Mouse (Mus musculus) kidney, postnatal 36 days (tissue): ENCODE data around the gene Csdc2.
"Not testable (repeated sequence)": the region's sequence is repeated elsewhere in the genome, so short reads cannot be mapped to it uniquely, and the experiment has no call there.

Experiments
- DNase-seq, 2 experiments: peaks; one replicate each; pipeline ENCODE4 v3.0.0; 2021 to 2022; ENCODE audit warnings: mixed read lengths in 2 of 2

Csdc2 gene

DNA sequence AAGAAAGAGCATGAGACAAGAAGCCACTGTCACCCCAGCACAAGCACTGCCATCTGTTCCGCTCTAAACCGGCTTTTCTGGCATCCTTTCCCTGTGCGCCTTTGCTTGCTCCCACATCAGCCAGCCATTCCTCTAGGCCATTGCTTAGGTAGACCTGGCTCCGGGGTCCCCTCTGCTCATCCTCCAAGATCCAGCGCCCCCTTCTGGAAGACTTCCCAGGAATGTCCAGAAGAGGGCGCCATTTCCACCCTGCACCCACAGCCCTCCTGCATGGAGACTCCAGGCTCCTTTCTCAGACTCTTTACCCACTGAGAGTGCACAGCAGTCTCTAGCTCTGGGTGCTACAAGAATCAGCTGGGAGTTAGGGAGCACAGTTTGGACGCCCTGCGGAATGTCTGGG is 19.9 kb downstream of the Csdc2 start:
- DNase-seq: peak; percentile 24 to 67

- DNase-seq: no peak
Measured at GRCm38 (mm10) chr15:81957598-81957997, 21.0 kb downstream of the Csdc2 start.

- DNase-seq: no peak
Measured at GRCm38 (mm10) chr15:81958906-81959305, 22.3 kb downstream of the Csdc2 start.

GRCm38 (mm10) chr15:81960171-81961077 is 23.9 kb downstream of the Csdc2 start, which contains the start of gene Pmm1:
TSS of gene Pmm1 (minus strand) at chr15:81960930.
- DNase-seq: peak; percentile 100

GRCm38 (mm10) chr15:81961078-81961451 is 24.5 kb downstream of the Csdc2 start:
- no peak for DNase-seq

- DNase-seq: no peak
Measured at GRCm38 (mm10) chr15:81964262-81964661, 27.7 kb downstream of the Csdc2 start.

DNA sequence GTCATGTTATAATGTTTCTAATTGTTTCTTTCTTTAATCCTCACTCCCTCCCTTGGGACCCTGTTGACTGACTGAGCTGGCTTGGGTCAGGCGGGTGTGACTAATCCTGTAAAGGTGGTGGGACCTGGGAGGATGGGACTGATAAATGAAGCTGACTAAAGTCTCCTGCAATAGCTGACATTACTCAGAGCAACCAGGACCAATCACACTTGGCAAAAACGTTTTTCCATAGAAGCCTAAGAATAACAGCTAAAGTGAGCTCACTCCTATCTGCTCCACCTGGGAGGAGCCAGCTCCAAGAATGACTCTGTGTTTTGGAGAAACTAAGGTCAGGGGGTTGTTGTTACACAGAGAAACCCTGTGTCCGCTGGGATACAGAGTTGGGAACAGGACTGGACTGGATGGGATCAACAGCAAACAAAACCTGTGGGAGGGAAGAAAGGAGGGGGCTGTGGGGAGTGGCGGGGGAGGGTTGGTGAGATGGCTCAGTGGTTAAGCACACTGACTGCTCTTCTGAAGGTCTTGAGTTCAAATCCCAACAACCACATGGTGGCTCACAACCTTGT is 28.5 kb downstream of the Csdc2 start:
- no peak for DNase-seq

DNA sequence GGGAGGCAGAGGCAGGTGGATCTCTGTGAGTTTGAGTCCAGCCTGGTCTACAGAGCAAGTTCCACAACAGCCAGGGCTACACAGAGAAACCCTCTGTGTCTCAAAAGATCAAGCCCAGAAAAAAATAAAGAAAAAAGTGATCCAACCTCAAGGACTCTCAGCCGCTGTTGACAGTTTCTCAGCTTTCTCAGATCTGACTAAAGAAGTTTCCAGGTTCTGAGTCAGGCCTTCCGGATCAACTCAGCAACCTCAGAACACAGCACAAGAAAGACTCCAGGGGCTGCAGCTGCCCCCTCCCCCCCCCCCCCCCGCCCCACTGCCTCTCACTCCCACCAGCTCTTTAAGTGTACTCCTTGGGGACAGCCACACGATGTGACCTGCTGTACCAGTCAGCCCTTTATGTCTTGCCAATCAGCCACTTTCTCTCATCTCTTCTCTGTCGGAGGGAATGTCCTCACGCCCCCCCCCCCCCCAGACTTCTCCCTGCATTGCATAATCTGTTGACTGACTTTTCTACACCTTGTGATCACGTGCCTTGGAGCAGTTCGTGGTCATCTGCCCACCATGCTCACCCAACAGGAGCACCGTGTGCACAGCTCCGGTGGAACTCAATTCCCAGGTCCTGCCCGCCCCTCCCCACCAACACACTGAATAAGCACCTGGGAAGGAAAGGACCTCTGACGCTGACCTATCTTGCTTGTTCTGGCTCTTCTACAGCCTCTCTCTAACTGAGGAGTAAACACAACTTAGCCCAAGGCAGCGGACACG is 29.7 kb downstream of the Csdc2 start:
- no peak for DNase-seq

- DNase-seq: no peak
Measured at GRCm38 (mm10) chr15:81967821-81968220, 31.3 kb downstream of the Csdc2 start.

GRCm38 (mm10) chr15:81968447-81968846 is 31.9 kb downstream of the Csdc2 start:
- no peak for DNase-seq

- DNase-seq: peak; percentile 34 to 53
Measured at GRCm38 (mm10) chr15:81969173-81969572, 32.6 kb downstream of the Csdc2 start.

- DNase-seq: not testable (repeated sequence)
Measured at GRCm38 (mm10) chr15:81969635-81970034, 33.1 kb downstream of the Csdc2 start.

DNA sequence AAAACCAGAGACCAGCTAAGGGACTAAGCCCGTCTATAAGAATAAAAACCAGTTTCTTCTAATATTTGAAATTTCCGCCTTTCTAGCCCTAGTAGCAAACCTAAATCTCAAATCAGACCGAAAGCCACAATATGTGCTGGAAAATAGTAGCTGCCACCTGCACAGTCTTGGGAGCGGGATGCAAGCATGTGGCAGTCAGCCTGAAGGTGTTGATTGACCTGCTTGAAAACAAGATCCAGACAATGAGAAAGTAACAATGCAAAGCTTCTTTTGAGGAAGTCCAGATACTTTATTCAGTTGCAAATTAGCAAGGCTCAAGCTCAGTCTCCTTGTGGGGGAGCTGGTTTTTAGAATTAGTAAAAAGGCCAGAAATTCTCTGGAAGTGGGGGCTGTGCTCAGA is 33.9 kb downstream of the Csdc2 start:
- not testable (repeated sequence) for DNase-seq

GRCm38 (mm10) chr15:81975156-81975555 is 38.6 kb downstream of the Csdc2 start:
- not testable (repeated sequence) for DNase-seq

DNA sequence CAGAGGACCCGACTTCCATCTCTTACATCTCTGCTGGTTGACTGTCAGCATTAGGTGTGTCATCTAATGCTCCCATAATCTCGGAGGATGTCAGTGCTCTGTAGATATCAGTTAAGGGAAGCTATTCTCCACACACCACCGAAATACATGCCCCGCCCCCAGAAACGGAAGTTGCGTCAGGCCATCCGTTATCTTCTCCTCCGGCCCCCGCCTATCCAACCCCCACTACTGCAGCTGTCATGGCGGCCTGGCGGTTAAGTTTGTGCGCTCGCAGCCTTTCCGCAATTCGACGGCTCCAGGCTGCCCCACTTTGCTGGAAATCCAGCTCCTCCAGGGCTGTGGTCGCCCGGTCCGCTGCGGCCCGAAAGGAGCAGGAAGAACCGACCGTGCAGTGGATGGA is 43.8 kb downstream of the Csdc2 start, which contains the start of gene 1700029P11Rik:
1700029P11Rik (plus strand) TSS at position 220 of the 400 bp plus-strand sequence.
- DNase-seq: no peak

GRCm38 (mm10) chr15:81982173-81982572 is 45.6 kb downstream of the Csdc2 start:
- DNase-seq: no peak

DNA sequence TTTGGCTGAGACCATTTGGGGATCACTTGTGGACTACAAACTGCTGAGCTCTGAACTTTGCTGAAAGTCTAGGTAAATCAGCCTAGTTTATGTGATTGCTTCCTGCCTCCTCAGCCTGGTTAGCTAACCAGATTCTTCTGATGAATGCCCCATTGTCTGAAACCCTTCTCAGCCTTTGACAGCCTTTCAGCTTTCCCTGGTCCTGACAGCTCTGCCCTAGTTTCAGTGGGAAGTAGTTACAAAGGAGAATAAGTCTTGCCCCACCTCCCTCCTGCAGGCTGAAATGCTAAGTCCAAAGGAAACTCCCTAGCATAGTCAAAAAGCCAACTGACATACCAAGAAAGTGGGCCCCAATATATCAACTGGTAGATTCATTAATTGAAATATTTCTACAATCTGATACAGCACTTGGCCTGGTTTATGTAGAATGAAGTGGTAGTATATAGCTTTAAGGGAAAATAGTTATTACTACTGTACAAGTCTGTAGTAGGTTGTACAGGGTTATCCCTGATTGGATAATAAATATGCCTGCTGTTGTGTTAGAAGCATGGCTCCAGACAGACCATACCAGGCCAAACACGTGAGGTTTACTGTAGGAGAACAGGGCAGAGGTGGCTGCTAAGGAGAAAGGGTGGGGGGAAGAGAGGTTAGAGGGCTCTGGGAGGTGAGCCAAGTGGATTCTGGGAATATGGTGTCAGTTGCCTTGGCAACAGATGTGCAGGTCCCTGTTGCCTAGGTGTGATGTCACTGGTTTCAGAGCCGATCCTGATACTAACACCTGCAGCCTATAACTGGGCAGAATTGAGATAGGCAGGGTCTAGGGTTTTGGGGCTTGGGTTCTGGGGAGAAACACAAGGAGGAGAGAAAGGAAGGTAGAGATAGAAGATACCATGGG is 49.0 kb downstream of the Csdc2 start:
- no peak for DNase-seq

- DNase-seq: no peak
Measured at GRCm38 (mm10) chr15:81987646-81988045, 51.1 kb downstream of the Csdc2 start, which contains the start of gene Xrcc6. TSS of gene Xrcc6 (plus strand) at chr15:81987835.

DNA sequence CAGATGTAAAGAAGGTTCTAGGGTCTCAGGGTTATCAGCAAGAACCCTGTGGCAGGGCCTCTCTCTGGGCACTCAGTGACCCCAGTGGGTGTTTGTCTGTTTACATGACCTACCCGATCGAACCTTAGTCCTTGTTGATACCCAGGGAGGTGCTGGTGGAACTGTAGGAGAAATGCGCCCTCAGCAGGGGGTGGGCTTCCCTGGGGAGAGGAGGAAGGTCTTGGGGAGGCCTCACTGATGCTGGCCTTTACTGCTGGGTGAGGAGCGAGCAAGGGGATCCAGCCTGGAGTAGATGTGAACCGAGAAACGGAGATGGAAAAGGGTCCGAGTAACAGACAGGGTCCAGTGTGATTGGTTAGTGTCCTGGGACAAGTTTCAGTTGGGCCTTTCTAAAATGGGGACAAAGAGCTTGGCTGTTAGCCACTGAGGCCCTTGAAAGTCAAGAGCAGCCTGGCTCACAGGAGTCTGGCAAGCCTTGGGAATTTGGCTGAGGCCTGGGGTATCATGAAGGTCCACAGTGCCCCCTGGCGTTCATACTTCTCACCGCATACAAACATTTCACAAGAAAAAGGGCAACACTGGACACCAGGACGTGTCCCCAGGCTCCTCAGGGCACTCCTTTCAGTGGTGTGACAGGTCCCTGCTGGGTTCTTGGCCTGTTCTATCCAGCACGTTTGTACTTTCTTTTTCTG is 53.0 kb downstream of the Csdc2 start:
- peak; percentile 88 to 94 for DNase-seq

DNA sequence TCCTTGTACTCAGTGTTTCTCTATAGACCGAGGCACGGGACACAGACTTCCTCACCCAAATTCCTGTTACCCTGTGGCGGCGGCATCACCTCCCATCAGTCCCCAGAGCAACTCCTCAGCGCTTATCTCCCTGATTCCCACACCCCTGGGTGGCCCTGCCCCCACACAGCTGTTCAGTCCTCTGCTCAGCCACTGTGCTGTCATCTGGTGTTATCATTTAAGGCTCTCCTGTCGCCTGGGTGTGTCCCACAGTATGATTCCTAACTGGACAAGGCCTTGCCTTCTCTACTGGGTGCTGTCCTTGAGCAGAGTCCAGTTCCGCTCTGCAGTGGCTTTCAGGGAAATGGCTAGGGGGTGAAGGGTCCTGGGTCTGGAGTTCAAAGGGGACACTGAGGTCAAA is 54.0 kb downstream of the Csdc2 start:
- DNase-seq: no peak

DNA sequence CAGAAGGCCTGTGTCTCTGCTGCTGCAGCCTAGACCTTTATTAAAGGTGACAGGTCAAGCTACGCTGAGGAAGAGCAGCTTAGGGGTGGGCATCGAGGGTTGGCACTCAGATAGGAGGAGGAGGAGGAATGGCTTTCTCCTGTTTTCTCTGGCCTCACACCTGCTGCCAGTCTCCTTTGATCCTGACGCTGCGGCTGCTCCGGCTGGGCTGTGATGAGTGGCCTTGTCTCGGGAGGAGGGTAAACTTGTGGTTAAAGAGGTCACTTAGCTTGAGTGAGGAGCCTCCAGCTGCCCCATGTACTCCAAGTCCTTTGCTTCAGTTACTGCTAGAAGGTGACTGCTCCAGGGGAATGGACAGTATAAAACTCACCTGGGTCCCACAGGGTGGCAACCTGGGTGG is 57.4 kb downstream of the Csdc2 start:
- no peak for DNase-seq
